Mouse (Mus musculus): Measurements from ENCODE around the gene A130010J15Rik. TPM values are rescaled to one million over a fixed set of nuclear protein-coding genes. Genes with fewer than 3 reads are reported as not detected.

A130010J15Rik gene
- polyA plus RNA-seq, 1 experiment from 2014 or later: 14.2 TPM

- 42% methylated on average over 3 of the region's 3 CpGs for WGBS
- Histone ChIP-seq H3K4me2 (no peak overlapping the region), H3K27me3 (no peaks in the 10 kb centered on the region), H3K4me1 (peaks cover 30% of the 10 kb centered on the region), H3K36me3 (no peaks in the 10 kb centered on the region), H3K4me3 (replicated peaks) (no peak overlapping the region), H3K9me3 (replicated peaks) (no peaks in the 10 kb centered on the region), H3K27ac (peak overlapping the region; percentile 82), H3K9ac (no peak overlapping the region)
- ATAC-seq (replicated peaks; ENCODE audit: low FRiP score): no peak
Observed at GRCm38 (mm10) chr1:193189771-193190170, 21.9 kb downstream of the A130010J15Rik start.

GRCm38 (mm10) chr1:193191675-193192283 is 23.9 kb downstream of the A130010J15Rik start:
- H3K4me3 ChIP-seq (replicated peaks): no peak overlapping the region
- peaks cover 30% of the 10 kb centered on the region for H3K4me1 ChIP-seq
- no peak for ATAC-seq (replicated peaks; ENCODE audit: low FRiP score)
- H3K27ac ChIP-seq: no peak overlapping the region
- H3K36me3 ChIP-seq: no peaks in the 10 kb centered on the region
- no peaks in the 10 kb centered on the region for H3K27me3 ChIP-seq
- H3K9me3 ChIP-seq (replicated peaks): no peaks in the 10 kb centered on the region
- no peak overlapping the region for H3K4me2 ChIP-seq
- 87% methylated on average over 7 of the region's 7 CpGs for WGBS
- H3K9ac ChIP-seq: no peak overlapping the region

GRCm38 (mm10) chr1:193194416-193195140 is 26.7 kb downstream of the A130010J15Rik start:
- no peak overlapping the region for H3K27ac ChIP-seq
- H3K27me3 ChIP-seq: no peaks in the 10 kb centered on the region
- H3K9ac ChIP-seq: no peak overlapping the region
- H3K9me3 ChIP-seq (replicated peaks): no peaks in the 10 kb centered on the region
- peaks cover 13% of the 10 kb centered on the region for H3K4me1 ChIP-seq
- H3K4me2 ChIP-seq: no peak overlapping the region
- no peak for ATAC-seq (replicated peaks; ENCODE audit: low FRiP score)
- no peaks in the 10 kb centered on the region for H3K36me3 ChIP-seq
- no peak overlapping the region for H3K4me3 ChIP-seq (replicated peaks)
- 77% methylated on average over 3 of the region's 3 CpGs for WGBS

- H3K36me3 ChIP-seq: no peaks in the 10 kb centered on the region
- no peak for ATAC-seq (replicated peaks; ENCODE audit: low FRiP score)
- no peaks in the 10 kb centered on the region for H3K9me3 ChIP-seq (replicated peaks)
- H3K27ac ChIP-seq: no peak overlapping the region
- no peak overlapping the region for H3K4me3 ChIP-seq (replicated peaks)
- no peaks in the 10 kb centered on the region for H3K27me3 ChIP-seq
- 74% methylated on average over 3 of the region's 3 CpGs for WGBS
- no peak overlapping the region for H3K4me2 ChIP-seq
- H3K9ac ChIP-seq: no peak overlapping the region
- H3K4me1 ChIP-seq: peaks cover 6% of the 10 kb centered on the region
Observed at GRCm38 (mm10) chr1:193195169-193195810, 27.4 kb downstream of the A130010J15Rik start.

GRCm38 (mm10) chr1:193197494-193198205 is 29.8 kb downstream of the A130010J15Rik start:
- ATAC-seq (replicated peaks; ENCODE audit: low FRiP score): no peak
- no peak overlapping the region for H3K4me2 ChIP-seq
- H3K9ac ChIP-seq: no peak overlapping the region
- no peaks in the 10 kb centered on the region for H3K4me1 ChIP-seq
- WGBS: 85% methylated on average over 18 of the region's 18 CpGs
- H3K4me3 ChIP-seq (replicated peaks): no peak overlapping the region
- no peaks in the 10 kb centered on the region for H3K27me3 ChIP-seq
- no peak overlapping the region for H3K27ac ChIP-seq
- H3K9me3 ChIP-seq (replicated peaks): no peaks in the 10 kb centered on the region
- no peaks in the 10 kb centered on the region for H3K36me3 ChIP-seq

- Histone ChIP-seq H3K4me2 (no peak overlapping the region), H3K36me3 (no peaks in the 10 kb centered on the region), H3K9me3 (replicated peaks) (no peaks in the 10 kb centered on the region), H3K9ac (no peak overlapping the region), H3K4me3 (replicated peaks) (no peak overlapping the region), H3K27ac (no peak overlapping the region), H3K4me1 (no peaks in the 10 kb centered on the region), H3K27me3 (no peaks in the 10 kb centered on the region)
- 79% methylated on average over 2 of the region's 2 CpGs for WGBS
- no peak for ATAC-seq (replicated peaks; ENCODE audit: low FRiP score)
Observed at GRCm38 (mm10) chr1:193198312-193198711, 30.5 kb downstream of the A130010J15Rik start.

- Histone ChIP-seq H3K4me1 (no peaks in the 10 kb centered on the region), H3K4me3 (replicated peaks) (no peak overlapping the region), H3K27me3 (no peaks in the 10 kb centered on the region), H3K27ac (no peak overlapping the region), H3K9me3 (replicated peaks) (no peaks in the 10 kb centered on the region), H3K36me3 (no peaks in the 10 kb centered on the region), H3K9ac (no peak overlapping the region), H3K4me2 (no peak overlapping the region)
- ATAC-seq (replicated peaks; ENCODE audit: low FRiP score): no peak
- 86% methylated on average over 8 of the region's 8 CpGs for WGBS
Observed at GRCm38 (mm10) chr1:193200640-193201382, 33.0 kb downstream of the A130010J15Rik start.

GRCm38 (mm10) chr1:193201383-193201778 is 33.5 kb downstream of the A130010J15Rik start, which contains the start of gene Traf3ip3:
Gene Traf3ip3 (minus strand): TSS chr1:193201703.
- Histone ChIP-seq H3K27me3 (no peaks in the 10 kb centered on the region), H3K4me2 (no peak within 1 kb of the TSS), H3K4me1 (no peaks in the 10 kb centered on the region), H3K36me3 (no peaks in the 10 kb centered on the region), H3K9me3 (replicated peaks) (no peaks in the 10 kb centered on the region), H3K9ac (no peak within 1 kb of the TSS), H3K27ac (no peak within 1 kb of the TSS), H3K4me3 (replicated peaks) (no peak within 1 kb of the TSS)
- ATAC-seq (replicated peaks; ENCODE audit: low FRiP score): no peak
- 59% methylated on average over 5 of the region's 5 CpGs for WGBS

- no peaks in the 10 kb centered on the region for H3K4me1 ChIP-seq
- no peaks in the 10 kb centered on the region for H3K27me3 ChIP-seq
- H3K36me3 ChIP-seq: no peaks in the 10 kb centered on the region
- no peak overlapping the region for H3K4me2 ChIP-seq
- H3K4me3 ChIP-seq (replicated peaks): no peak overlapping the region
- H3K27ac ChIP-seq: no peak overlapping the region
- ATAC-seq (replicated peaks; ENCODE audit: low FRiP score): no peak
- WGBS: 62% methylated on average over 2 of the region's 2 CpGs
- no peaks in the 10 kb centered on the region for H3K9me3 ChIP-seq (replicated peaks)
- H3K9ac ChIP-seq: no peak overlapping the region
Observed at GRCm38 (mm10) chr1:193203821-193204220, 36.0 kb downstream of the A130010J15Rik start.

- ATAC-seq (replicated peaks; ENCODE audit: low FRiP score): no peak
- no peak overlapping the region for H3K4me2 ChIP-seq
Observed at GRCm38 (mm10) chr1:193205431-193205830, 37.6 kb downstream of the A130010J15Rik start.

GRCm38 (mm10) chr1:193207503-193207902 is 39.7 kb downstream of the A130010J15Rik start, which contains the start of gene Lamb3:
Gene Lamb3 (plus strand): TSS chr1:193207699.
- Histone ChIP-seq H3K9ac (no peak within 1 kb of the TSS), H3K27ac (no peak within 1 kb of the TSS), H3K36me3 (no peaks in the 10 kb centered on the region), H3K9me3 (replicated peaks) (no peaks in the 10 kb centered on the region), H3K4me1 (no peaks in the 10 kb centered on the region), H3K4me2 (no peak within 1 kb of the TSS), H3K27me3 (no peaks in the 10 kb centered on the region), H3K4me3 (replicated peaks) (no peak within 1 kb of the TSS)
- ATAC-seq (replicated peaks; ENCODE audit: low FRiP score): no peak
- 85% methylated on average over 3 of the region's 3 CpGs for WGBS

More at GRCm38 (mm10) chr1:193205431-193205830, 37.6 kb downstream of the A130010J15Rik start:
- H3K4me1 ChIP-seq: no peaks in the 10 kb centered on the region
- H3K27me3 ChIP-seq: no peaks in the 10 kb centered on the region
- no peak overlapping the region for H3K4me3 ChIP-seq (replicated peaks)
- no peak overlapping the region for H3K9ac ChIP-seq
- no peaks in the 10 kb centered on the region for H3K9me3 ChIP-seq (replicated peaks)
- WGBS: 86% methylated on average over 2 of the region's 2 CpGs
- H3K27ac ChIP-seq: no peak overlapping the region
- H3K36me3 ChIP-seq: no peaks in the 10 kb centered on the region
